ENCODE assay signal across 8 mouse cellular contexts in genomic region chr4:140701049-140701715, GRCm38 (mm10). TPM values are rescaled to one million over a fixed set of nuclear protein-coding genes. Genes with fewer than 3 reads are reported as not detected.
DNase-seq lines count a peak whose midpoint lies in the region; ATAC-seq lines count a peak whose summit lies in the region.

No protein-coding gene starts in this region.

- peaks cover 19% of the 10 kb centered on the region for H3K27me3 ChIP-seq in intestine, embryonic 14.5 days (replicated peaks; ENCODE audit: control insufficient read depth, insufficient read depth, low read length)

- H3K27ac ChIP-seq in intestine, embryonic 14.5 days (ENCODE audit: low read depth), result peak overlapping the region; percentile 98

- peaks cover 35% of the 10 kb centered on the region for H3K4me1 ChIP-seq in intestine, embryonic 14.5 days (replicated peaks; ENCODE audit: control insufficient read depth, insufficient read depth, low read length)

- H3K9me3 ChIP-seq in intestine, embryonic 14.5 days (ENCODE audit: control insufficient read depth, low read length), result no peaks in the 10 kb centered on the region

- peak overlapping the region; percentile 84 for H3K4me2 ChIP-seq in intestine, embryonic 14.5 days (ENCODE audit: low read length)

- WGBS in intestine, embryonic 14.5 days, result under 1% methylated on average over 61 of the region's 61 CpGs

- DNase-seq in adrenal gland, adult (ENCODE audit: inconsistent age in 2 of 2, low spot score in 1 of 2), result peak; percentile 88 to 95
- DNase-seq in embryo, embryonic 10 days (ENCODE audit: low spot score), result peak; percentile 84
- peak; percentile 86 for DNase-seq in gastrocnemius, postnatal 14 days
- DNase-seq in intestine, embryonic 14.5 days (ENCODE audit: low spot score), result peak; percentile 92
- peak; percentile 81 to 87 for DNase-seq in left cerebral cortex, postnatal 36 days (ENCODE audit: low spot score in 2 of 2)
- peak; percentile 84 for DNase-seq in mesoderm, embryonic 11.5 days (ENCODE audit: low read depth, low spot score)
- DNase-seq in right cerebral cortex, postnatal 14 days, result peak; percentile 77
- DNase-seq in urinary bladder, postnatal 36 days (ENCODE audit: low spot score in 2 of 2), result peak; percentile 69 to 73

- intact Hi-C loops in gastrocnemius, postnatal 14 days (cut with DNase I; ENCODE audit: low total_unique reads), result no loop called here
- intact Hi-C loops in left cerebral cortex, postnatal 36 days (cut with DNase I), result loop anchor here (2.0 kb wide), 1 partner anchor 14 kb away; no protein-coding TSS in a partner anchor

- peak; percentile 77 for ATAC-seq in intestine, embryonic 14.5 days (replicated peaks; ENCODE audit: low FRiP score, low TSS enrichment, low read depth)

- H3K36me3 ChIP-seq in intestine, embryonic 14.5 days (ENCODE audit: control insufficient read depth, insufficient read depth, low read length), result peaks cover 9% of the 10 kb centered on the region

- peak overlapping the region; percentile 84 for H3K4me3 ChIP-seq in intestine, embryonic 14.5 days (ENCODE audit: low read depth, low read length)

- H3K9ac ChIP-seq in intestine, embryonic 14.5 days (ENCODE audit: low read length), result peak overlapping the region; percentile 96

RNA-seq across cellular contexts. Expression of gene Rcc2, which starts 0.8 kb away (rescaled TPM):
- 10 to 100 TPM; 14.2 to 19.3 TPM for total RNA-seq in gastrocnemius, postnatal 14 days (2021)
- 29.8 and 30.7 TPM in 2 replicates for polyA plus RNA-seq in intestine, embryonic 14.5 days (2014; fragmentation: Nextera tagmentation; extraction: Ambion mirVana)
- 10 to 100 TPM; 74.7 to 84.4 TPM for total RNA-seq in left cerebral cortex, postnatal 36 days (2021)

RNA-seq across cellular contexts. Expression of gene Arhgef10l, which starts 35.4 kb away (rescaled TPM):
- 10 to 100 TPM; 39.2 to 49.0 TPM for total RNA-seq in gastrocnemius, postnatal 14 days (2021)
- polyA plus RNA-seq in intestine, embryonic 14.5 days (2014; fragmentation: Nextera tagmentation; extraction: Ambion mirVana), result 15.2 and 16.3 TPM in 2 replicates
- total RNA-seq in left cerebral cortex, postnatal 36 days (2021), result 10 to 100 TPM; 61.0 to 63.4 TPM

RNA-seq across cellular contexts. Expression of gene Padi6, which starts 41.3 kb away (rescaled TPM):
- not detected for total RNA-seq in gastrocnemius, postnatal 14 days (2021)
- 0.07 TPM in 1 of 2 replicates, not detected in the other for polyA plus RNA-seq in intestine, embryonic 14.5 days (2014; fragmentation: Nextera tagmentation; extraction: Ambion mirVana)
- 1 to 10 TPM in 1 of 2 experiments, under 1 TPM in 1; 0.34 to 1.2 TPM for total RNA-seq in left cerebral cortex, postnatal 36 days (2021)

Comparison
In these comparisons a context has a peak if more than half of its experiments do, and no peak if none do; other contexts are left out.
1. Peak in every context shown above with its lines: DNase-seq, ATAC-seq, H3K4me3 ChIP-seq and H3K27ac ChIP-seq.